ENCODE assay signal across 8 mouse cellular contexts in the genomic region with DNA sequence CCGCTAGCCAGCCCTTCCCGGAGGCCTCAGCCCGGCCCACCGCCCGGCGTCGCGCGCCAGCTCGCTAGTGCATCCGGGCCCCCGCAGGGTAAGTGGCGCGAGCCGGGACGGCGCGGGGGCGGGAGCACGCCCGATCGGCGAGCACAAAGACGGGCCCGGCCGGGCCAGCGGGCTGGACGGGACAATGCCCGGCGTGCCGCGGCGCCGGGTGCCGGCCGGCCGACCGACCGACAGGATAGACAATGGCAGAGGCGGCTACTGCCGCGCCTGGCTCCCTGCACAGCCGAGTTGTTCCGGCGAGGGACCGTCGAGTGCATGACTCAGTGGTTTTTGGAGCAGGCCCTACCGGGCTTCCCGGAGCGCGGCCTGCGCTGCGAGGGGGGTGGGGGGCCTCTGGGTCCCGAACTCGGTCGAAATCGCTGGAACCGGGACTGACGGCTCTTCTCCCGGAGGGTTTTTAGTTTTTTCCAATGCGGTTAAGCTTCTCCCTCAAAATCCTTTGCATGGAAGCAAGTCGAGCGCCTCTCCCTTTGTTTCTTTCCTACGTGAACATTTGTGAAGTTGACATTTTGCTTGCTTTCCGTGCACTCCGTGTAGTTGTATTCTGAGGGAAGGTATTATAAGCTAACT. TPM values are rescaled to one million over a fixed set of nuclear protein-coding genes. Genes with fewer than 3 reads are reported as not detected.
DNase-seq lines count a peak whose midpoint lies in the region; ATAC-seq and TF ChIP-seq lines count a peak whose summit lies in the region.

No protein-coding gene starts in this region.

- peak overlapping the region; percentile 94 for H3K9ac ChIP-seq in embryonic facial prominence, embryonic 15.5 days
- H3K9ac ChIP-seq in midbrain, postnatal 0 days (replicated peaks; ENCODE audit: low read length, poor library complexity, severe bottlenecking): peak overlapping the region; percentile 99
- H3K9ac ChIP-seq in stomach, embryonic 15.5 days: peak overlapping the region; percentile 99

- H3K4me2 ChIP-seq in embryonic facial prominence, embryonic 15.5 days (replicated peaks): peak overlapping the region; percentile 69
- H3K4me2 ChIP-seq in midbrain, postnatal 0 days (ENCODE audit: low read depth, low read length, poor library complexity, severe bottlenecking): peak overlapping the region; percentile 41
- H3K4me2 ChIP-seq in stomach, embryonic 15.5 days: peak overlapping the region; percentile 41

- 0 out of 2 replicates have a peak, but pooled peaks cover 4% of the 10 kb centered on the region for H3K4me1 ChIP-seq in embryonic facial prominence, embryonic 15.5 days
- H3K4me1 ChIP-seq in midbrain, postnatal 0 days (ENCODE audit: insufficient read depth, low read length): no peaks in the 10 kb centered on the region; the same call in 1 of the 2 replicates
- peaks cover 5% of the 10 kb centered on the region; the same call in 1 of the 2 replicates for H3K4me1 ChIP-seq in stomach, embryonic 15.5 days

- DNase-seq in 3T3-L1 (ENCODE audit: low read depth, low spot score) (peak; percentile 62), liver (peak; percentile 89)
- DNase-seq in adrenal gland, adult 8-10 months: peak; percentile 50
- peak; percentile 67 for DNase-seq in heart, adult 9 months (ENCODE audit: low spot score in 2 of 2)
- peak; percentile 64 for DNase-seq in kidney, adult 9 months
- DNase-seq in midbrain, postnatal 0 days (ENCODE audit: low spot score): peak; percentile 57

- TF ChIP-seq CTCF in midbrain, postnatal 0 days (IDR thresholded peaks at IDR 0.05): no peak

- ATAC-seq in embryonic facial prominence, embryonic 15.5 days (ENCODE audit: insufficient number of reproducible peaks, low FRiP score, low TSS enrichment, low read depth): peak; percentile 65
- ATAC-seq in midbrain, postnatal 0 days (ENCODE audit: low FRiP score): no peak; the same call in none of the 2 replicates
- ATAC-seq in stomach, embryonic 15.5 days (ENCODE audit: insufficient read depth, low FRiP score, low read depth): peak; percentile 53

- H3K27me3 ChIP-seq in embryonic facial prominence, embryonic 15.5 days: no peaks in the 10 kb centered on the region
- H3K27me3 ChIP-seq in midbrain, postnatal 0 days (ENCODE audit: insufficient read depth, low read length): no peaks in the 10 kb centered on the region
- H3K27me3 ChIP-seq in stomach, embryonic 15.5 days (replicated peaks): no peaks in the 10 kb centered on the region

- peak overlapping the region; percentile 99 for H3K27ac ChIP-seq in embryonic facial prominence, embryonic 15.5 days (replicated peaks)
- H3K27ac ChIP-seq in midbrain, postnatal 0 days (ENCODE audit: low read depth, low read length): peak overlapping the region; percentile 99
- peak overlapping the region; percentile 100 for H3K27ac ChIP-seq in stomach, embryonic 15.5 days

- no peaks in the 10 kb centered on the region for H3K9me3 ChIP-seq in embryonic facial prominence, embryonic 15.5 days (replicated peaks)
- H3K9me3 ChIP-seq in midbrain, postnatal 0 days (ENCODE audit: low read length): no peaks in the 10 kb centered on the region
- no peaks in the 10 kb centered on the region for H3K9me3 ChIP-seq in stomach, embryonic 15.5 days

- WGBS in embryonic facial prominence, embryonic 15.5 days: under 1% methylated on average over 66 of the region's 66 CpGs
- under 1% methylated on average over 66 of the region's 66 CpGs for WGBS in midbrain, postnatal 0 days
- WGBS in stomach, embryonic 15.5 days: under 1% methylated on average over 66 of the region's 66 CpGs

- peak overlapping the region; percentile 93 for H3K4me3 ChIP-seq in embryonic facial prominence, embryonic 15.5 days (replicated peaks)
- peak overlapping the region; percentile 86 for H3K4me3 ChIP-seq in midbrain, postnatal 0 days (ENCODE audit: low read depth, low read length)
- H3K4me3 ChIP-seq in stomach, embryonic 15.5 days (replicated peaks): peak overlapping the region; percentile 91

- peaks cover 8% of the 10 kb centered on the region for H3K36me3 ChIP-seq in embryonic facial prominence, embryonic 15.5 days
- H3K36me3 ChIP-seq in midbrain, postnatal 0 days (ENCODE audit: insufficient read depth, low read length): peaks cover 5% of the 10 kb centered on the region; the same call in 1 of the 2 replicates
- peaks cover 5% of the 10 kb centered on the region; the same call in 1 of the 2 replicates for H3K36me3 ChIP-seq in stomach, embryonic 15.5 days

RNA-seq across cellular contexts. Expression of gene Zfand5, which starts 0.7 kb away (rescaled TPM):
- total RNA-seq in adrenal gland, adult 8-10 months (2022): 100 to 1,000 TPM; 154 to 233 (median 183) TPM
- polyA plus RNA-seq in embryonic facial prominence, embryonic 15.5 days (2015; fragmentation: Nextera tagmentation; extraction: Ambion mirVana): 117 and 123 TPM in 2 replicates
- 99.1 and 147 TPM in 2 replicates for total RNA-seq in midbrain, postnatal 0 days (2014; rRNA removed)
- polyA plus RNA-seq in midbrain, postnatal 0 days (2015; fragmentation: Nextera tagmentation; extraction: Ambion mirVana): 120 and 123 TPM in 2 replicates
- polyA plus RNA-seq in stomach, embryonic 15.5 days (2015; fragmentation: Nextera tagmentation; extraction: Ambion mirVana): 82.9 and 87.9 TPM in 2 replicates
